Mouse (Mus musculus): ENCODE results near the gene Fam187b.

The Fam187b gene

GRCm38 (mm10) chr7:31008889-31009288 lies 35.3 kb downstream of the Fam187b start:
- no peak for DNase-seq (ENCODE audit: low spot score)

GRCm38 (mm10) chr7:31012971-31013370 lies 39.4 kb downstream of the Fam187b start:
- DNase-seq (ENCODE audit: low spot score): no peak

GRCm38 (mm10) chr7:31017104-31017901 lies 43.7 kb downstream of the Fam187b start:
- no peak for DNase-seq (ENCODE audit: low spot score)

GRCm38 (mm10) chr7:31028609-31029008 lies 55.0 kb downstream of the Fam187b start:
- DNase-seq (ENCODE audit: low spot score): no peak

- DNase-seq (ENCODE audit: low spot score): no peak
Observed at GRCm38 (mm10) chr7:31030717-31031116, 57.1 kb downstream of the Fam187b start.

DNA sequence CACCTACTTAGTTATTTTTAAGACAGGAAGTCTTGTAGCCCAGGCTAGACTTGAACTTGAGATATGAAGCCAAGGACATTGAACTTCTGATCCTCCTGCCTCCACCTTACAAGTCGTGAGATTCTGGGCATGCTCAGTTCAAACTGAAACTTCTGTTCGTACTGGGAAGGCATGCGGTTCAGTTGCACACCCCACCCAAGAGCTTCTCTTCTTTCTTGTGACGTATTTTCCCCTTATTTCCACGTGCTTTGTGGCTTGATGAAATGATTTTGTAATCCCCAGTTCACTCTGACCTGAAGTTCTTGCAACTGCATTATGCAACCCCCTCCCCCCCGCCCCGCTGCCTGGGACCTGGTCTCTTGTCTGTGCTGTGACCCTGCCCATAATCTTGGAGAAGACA lies 58.1 kb downstream of the Fam187b start:
- DNase-seq (ENCODE audit: low spot score): no peak

DNA sequence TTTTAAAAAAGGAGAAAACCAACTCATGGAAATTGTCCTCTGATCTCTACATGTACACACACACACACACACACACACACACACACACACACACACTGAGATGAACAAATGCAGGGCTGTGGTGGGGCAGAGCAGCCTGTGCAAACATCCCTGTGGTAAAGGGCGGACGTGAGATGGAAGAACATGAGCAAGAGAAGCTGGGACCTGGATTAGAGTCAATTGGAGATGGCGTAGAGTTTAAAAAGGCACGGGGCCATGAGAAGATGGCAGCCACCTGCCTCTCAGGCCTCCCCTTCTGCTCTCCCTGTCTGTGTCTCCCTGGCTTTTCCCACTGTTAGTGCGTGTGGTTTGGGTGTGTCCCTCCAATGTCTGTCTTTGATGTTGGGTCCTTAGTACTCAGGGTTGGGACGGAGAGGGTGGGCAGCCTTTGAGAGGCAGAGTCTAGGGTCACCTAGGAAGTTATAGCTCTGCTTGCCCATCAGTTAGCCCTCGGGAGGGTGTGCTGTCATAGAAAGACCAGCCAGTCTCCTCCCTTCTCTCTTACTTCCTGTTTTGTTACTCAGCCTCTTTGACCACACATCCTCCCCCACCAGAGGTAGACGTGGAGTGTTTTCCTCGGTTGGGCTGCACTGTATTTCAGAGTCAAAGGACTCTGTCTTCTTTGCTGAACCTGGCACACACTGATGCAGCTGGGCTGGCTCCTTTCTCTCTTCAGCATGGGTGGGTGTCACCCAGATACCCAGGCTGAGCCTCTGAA lies 60.0 kb downstream of the Fam187b start:
- DNase-seq (ENCODE audit: low spot score): peak; percentile 23

- DNase-seq (ENCODE audit: low spot score): no peak
Observed at GRCm38 (mm10) chr7:31034789-31035188, 61.2 kb downstream of the Fam187b start.

DNA sequence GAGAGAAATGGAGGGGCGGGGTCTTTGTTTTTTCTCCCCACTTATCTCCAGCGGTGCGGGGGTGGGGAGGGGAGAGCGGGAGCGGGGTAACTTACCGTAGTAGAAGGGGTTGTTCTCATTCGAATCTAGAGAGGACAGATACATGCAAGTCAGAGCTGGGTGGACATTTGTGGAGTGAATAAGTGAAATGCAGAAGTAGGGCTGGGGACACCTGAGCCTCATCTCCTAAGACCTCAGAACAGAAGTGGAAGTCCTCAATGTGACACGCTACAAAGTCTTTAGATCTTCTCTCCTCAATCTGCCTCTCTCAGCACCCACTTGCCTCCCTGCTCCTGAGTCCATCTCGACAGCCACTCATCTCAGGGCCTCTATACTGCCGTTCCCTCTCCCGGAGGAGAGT lies 61.7 kb downstream of the Fam187b start:
- no peak for DNase-seq (ENCODE audit: low spot score)

GRCm38 (mm10) chr7:31036917-31037316 lies 63.3 kb downstream of the Fam187b start:
- DNase-seq (ENCODE audit: low spot score): no peak

- DNase-seq (ENCODE audit: low spot score): no peak
Observed at GRCm38 (mm10) chr7:31037675-31038074, 64.1 kb downstream of the Fam187b start.

GRCm38 (mm10) chr7:31039011-31039410 lies 65.4 kb downstream of the Fam187b start:
- no peak for DNase-seq (ENCODE audit: low spot score)
